Mouse (Mus musculus): ENCODE data around the gene 5730522E02Rik. TPM values are rescaled to one million over a fixed set of nuclear protein-coding genes. Genes with fewer than 3 reads are reported as not detected.

Gene 5730522E02Rik
- polyA plus RNA-seq, 1 experiment from 2014 or later = 7.9 TPM

DNA sequence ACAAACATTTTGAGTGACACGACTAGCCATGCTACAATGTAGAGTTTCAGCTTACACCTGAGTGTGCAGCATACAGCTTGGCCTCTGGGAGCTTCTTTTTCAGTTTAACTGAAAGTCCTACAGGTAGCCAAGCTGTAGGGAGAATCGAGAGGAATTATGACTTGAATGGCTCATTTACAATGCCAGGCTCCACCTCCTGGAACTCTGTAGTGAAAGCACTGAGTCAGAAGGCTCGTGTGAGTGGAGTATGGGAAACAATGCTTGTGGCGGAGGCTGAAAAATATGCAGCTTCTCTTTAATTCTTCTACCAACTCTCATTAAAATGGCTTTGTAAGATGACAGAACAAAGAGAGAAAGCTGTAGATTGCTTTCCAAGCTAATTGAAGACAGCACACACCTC lies 92.9 kb downstream of the 5730522E02Rik start:
- WGBS = 58% methylated on average over 4 of the region's 4 CpGs
- Histone ChIP-seq H3K4me3 (ENCODE audit: low read depth, low read length) (no peak overlapping the region), H3K36me3 (ENCODE audit: control insufficient read depth, insufficient read depth, low read length) (no peaks in the 10 kb centered on the region), H3K4me1 (ENCODE audit: control insufficient read depth, insufficient read depth, low read length) (no peaks in the 10 kb centered on the region; the same call in 1 of the 2 replicates), H3K4me2 (ENCODE audit: low read depth, severe bottlenecking) (no peak overlapping the region), H3K27ac (replicated peaks; ENCODE audit: low read depth, low read length) (no peak overlapping the region), H3K27me3 (ENCODE audit: control insufficient read depth, insufficient read depth, low read length) (no peaks in the 10 kb centered on the region), H3K9ac (ENCODE audit: low read length) (no peak overlapping the region), H3K9me3 (ENCODE audit: control insufficient read depth, low read length) (no peaks in the 10 kb centered on the region)
- ATAC-seq (ENCODE audit: insufficient number of reproducible peaks, low FRiP score, low TSS enrichment, low read depth) (no peak), DNase-seq (ENCODE audit: low spot score) (no peak)

DNA sequence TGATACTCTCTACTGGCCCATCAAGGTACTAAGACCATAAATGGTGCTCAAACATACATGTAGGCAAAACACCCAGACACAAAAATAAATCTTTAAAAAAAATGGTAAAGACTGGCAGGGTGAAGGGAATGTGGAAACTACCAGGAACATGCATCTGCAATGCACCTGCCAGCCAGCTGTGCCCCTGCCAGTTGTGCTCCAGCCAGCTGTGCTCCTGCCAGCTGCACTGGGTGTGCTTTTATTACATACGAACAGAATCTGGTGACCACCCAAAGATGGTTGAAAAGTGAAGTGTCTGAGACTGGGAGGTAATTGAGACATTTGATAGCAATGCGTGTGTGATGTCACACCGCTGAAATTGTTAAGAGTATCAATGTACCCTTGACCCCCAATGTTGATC lies 98.4 kb downstream of the 5730522E02Rik start:
- no peak overlapping the region for H3K4me2 ChIP-seq (ENCODE audit: low read depth, severe bottlenecking)
- H3K4me1 ChIP-seq (ENCODE audit: control insufficient read depth, insufficient read depth, low read length) = no peaks in the 10 kb centered on the region
- ATAC-seq (ENCODE audit: insufficient number of reproducible peaks, low FRiP score, low TSS enrichment, low read depth) (no peak), DNase-seq (ENCODE audit: low spot score) (no peak)
- no peak overlapping the region for H3K9ac ChIP-seq (ENCODE audit: low read length)
- H3K27ac ChIP-seq (replicated peaks; ENCODE audit: low read depth, low read length) = no peak overlapping the region
- no peak overlapping the region for H3K4me3 ChIP-seq (ENCODE audit: low read depth, low read length)
- no peaks in the 10 kb centered on the region for H3K9me3 ChIP-seq (ENCODE audit: control insufficient read depth, low read length)
- WGBS = 77% methylated on average over 3 of the region's 3 CpGs
- H3K36me3 ChIP-seq (ENCODE audit: control insufficient read depth, insufficient read depth, low read length) = no peaks in the 10 kb centered on the region
- H3K27me3 ChIP-seq (ENCODE audit: control insufficient read depth, insufficient read depth, low read length) = no peaks in the 10 kb centered on the region; the same call in 1 of the 2 replicates

DNA sequence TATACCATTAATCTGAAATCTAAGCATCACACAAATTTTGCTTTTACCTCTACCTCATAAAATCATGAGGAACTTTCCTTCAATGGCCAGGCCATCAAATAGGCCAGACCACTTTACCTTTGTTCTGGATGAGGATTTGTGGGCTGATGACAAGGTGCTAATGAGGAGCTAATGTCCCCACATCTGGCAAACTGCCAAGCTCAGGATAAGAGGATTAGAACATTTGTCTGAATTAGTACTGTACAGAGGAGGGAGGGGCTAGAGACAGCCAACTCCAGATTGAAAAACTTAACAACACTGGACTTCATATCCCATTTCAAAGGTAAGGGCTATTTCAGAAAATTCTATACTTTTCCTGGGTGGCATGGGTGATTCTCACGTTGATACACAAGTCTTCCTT lies 101.9 kb downstream of the 5730522E02Rik start:
- 10% methylated on average over 1 of the region's 1 CpGs for WGBS
- Histone ChIP-seq H3K36me3 (ENCODE audit: control insufficient read depth, insufficient read depth, low read length) (no peaks in the 10 kb centered on the region), H3K4me2 (ENCODE audit: low read depth, severe bottlenecking) (no peak overlapping the region), H3K4me3 (ENCODE audit: low read depth, low read length) (no peak overlapping the region), H3K27ac (replicated peaks; ENCODE audit: low read depth, low read length) (no peak overlapping the region), H3K9me3 (ENCODE audit: control insufficient read depth, low read length) (no peaks in the 10 kb centered on the region), H3K27me3 (ENCODE audit: control insufficient read depth, insufficient read depth, low read length) (peaks cover 5% of the 10 kb centered on the region; the same call in 1 of the 2 replicates), H3K4me1 (ENCODE audit: control insufficient read depth, insufficient read depth, low read length) (no peaks in the 10 kb centered on the region), H3K9ac (ENCODE audit: low read length) (no peak overlapping the region)
- DNase-seq (ENCODE audit: low spot score) (peak; percentile 49), ATAC-seq (ENCODE audit: insufficient number of reproducible peaks, low FRiP score, low TSS enrichment, low read depth) (no peak)

DNA sequence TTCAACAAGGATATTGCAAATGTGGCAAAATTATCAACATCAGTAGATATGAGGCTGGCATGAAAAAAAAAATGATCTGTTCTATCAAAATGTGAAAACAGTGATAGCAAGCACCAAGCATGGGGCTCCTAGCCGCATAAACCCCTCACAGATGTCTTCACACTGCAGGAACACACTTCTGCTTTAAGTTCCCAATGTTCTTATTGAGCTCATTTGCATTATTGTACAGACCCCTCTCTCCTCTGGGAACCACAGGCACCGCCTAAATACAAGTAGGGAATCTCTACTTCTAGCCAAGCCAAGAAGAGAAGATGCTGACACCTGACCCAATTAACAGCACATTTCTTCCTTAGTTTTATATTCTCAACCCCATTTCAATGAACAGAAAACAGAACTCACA lies 105.9 kb downstream of the 5730522E02Rik start:
- Histone ChIP-seq H3K4me2 (ENCODE audit: low read depth, severe bottlenecking) (no peak overlapping the region), H3K4me1 (ENCODE audit: control insufficient read depth, insufficient read depth, low read length) (no peaks in the 10 kb centered on the region), H3K9me3 (ENCODE audit: control insufficient read depth, low read length) (no peaks in the 10 kb centered on the region), H3K4me3 (ENCODE audit: low read depth, low read length) (no peak overlapping the region), H3K27me3 (ENCODE audit: control insufficient read depth, insufficient read depth, low read length) (peaks cover 7% of the 10 kb centered on the region; the same call in 1 of the 2 replicates), H3K36me3 (ENCODE audit: control insufficient read depth, insufficient read depth, low read length) (no peaks in the 10 kb centered on the region), H3K9ac (ENCODE audit: low read length) (no peak overlapping the region), H3K27ac (replicated peaks; ENCODE audit: low read depth, low read length) (no peak overlapping the region)
- no peak for ATAC-seq (ENCODE audit: insufficient number of reproducible peaks, low FRiP score, low TSS enrichment, low read depth)
- WGBS = 65% methylated on average over 2 of the region's 2 CpGs
- DNase-seq (ENCODE audit: low spot score) = no peak

DNA sequence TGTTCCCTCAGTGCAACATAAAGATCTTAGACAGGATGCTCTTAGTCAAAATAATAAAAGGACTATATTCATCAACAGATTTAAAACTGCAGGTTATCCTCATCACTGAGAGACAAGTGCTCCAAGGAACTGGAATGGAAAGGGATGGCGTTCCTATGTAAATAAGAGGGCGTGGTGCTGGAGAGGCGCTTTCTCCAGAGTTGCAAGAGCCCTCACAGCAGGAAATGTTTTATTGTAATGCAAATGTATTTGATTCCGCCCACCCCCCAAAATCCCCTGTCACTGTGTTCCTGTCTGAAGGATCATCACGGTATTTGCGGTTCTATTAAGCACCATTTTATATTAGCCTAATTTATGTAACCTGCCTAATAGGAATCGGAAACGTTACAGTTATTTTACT lies 106.9 kb downstream of the 5730522E02Rik start:
- Histone ChIP-seq H3K9ac (ENCODE audit: low read length) (no peak overlapping the region), H3K36me3 (ENCODE audit: control insufficient read depth, insufficient read depth, low read length) (no peaks in the 10 kb centered on the region), H3K27me3 (ENCODE audit: control insufficient read depth, insufficient read depth, low read length) (peaks cover 7% of the 10 kb centered on the region; the same call in 1 of the 2 replicates), H3K4me3 (ENCODE audit: low read depth, low read length) (no peak overlapping the region), H3K9me3 (ENCODE audit: control insufficient read depth, low read length) (no peaks in the 10 kb centered on the region), H3K4me1 (ENCODE audit: control insufficient read depth, insufficient read depth, low read length) (no peaks in the 10 kb centered on the region), H3K4me2 (ENCODE audit: low read depth, severe bottlenecking) (no peak overlapping the region), H3K27ac (replicated peaks; ENCODE audit: low read depth, low read length) (no peak overlapping the region)
- ATAC-seq (ENCODE audit: insufficient number of reproducible peaks, low FRiP score, low TSS enrichment, low read depth) (no peak), DNase-seq (ENCODE audit: low spot score) (no peak)
- WGBS = 4% methylated on average over 8 of the region's 8 CpGs

DNA sequence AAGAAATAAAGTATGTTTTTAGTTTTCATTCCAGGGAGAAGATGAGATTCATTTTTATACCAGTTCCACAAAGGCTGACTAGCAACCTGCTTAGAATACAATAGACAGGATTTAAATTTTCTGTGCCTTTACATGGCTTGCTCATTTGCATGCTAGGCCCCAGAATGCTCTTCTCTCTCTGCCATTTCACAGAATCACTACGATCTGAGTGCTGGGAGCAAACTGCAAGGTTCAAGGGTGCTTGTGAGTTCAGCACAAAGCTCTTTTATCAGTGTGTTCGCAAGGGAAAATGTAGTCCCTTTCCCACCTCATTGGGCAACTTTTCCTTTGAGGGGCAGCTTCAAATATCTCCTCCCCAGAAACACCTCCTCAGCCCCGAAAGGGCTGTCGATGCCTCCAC lies 107.7 kb downstream of the 5730522E02Rik start:
- no peak overlapping the region for H3K9ac ChIP-seq (ENCODE audit: low read length)
- H3K4me3 ChIP-seq (ENCODE audit: low read depth, low read length) = no peak overlapping the region
- DNase-seq (ENCODE audit: low spot score) (no peak), ATAC-seq (ENCODE audit: insufficient number of reproducible peaks, low FRiP score, low TSS enrichment, low read depth) (no peak)
- no peaks in the 10 kb centered on the region for H3K4me1 ChIP-seq (ENCODE audit: control insufficient read depth, insufficient read depth, low read length)
- H3K9me3 ChIP-seq (ENCODE audit: control insufficient read depth, low read length) = no peaks in the 10 kb centered on the region
- H3K27me3 ChIP-seq (ENCODE audit: control insufficient read depth, insufficient read depth, low read length) = peaks cover 7% of the 10 kb centered on the region; the same call in 1 of the 2 replicates
- no peak overlapping the region for H3K4me2 ChIP-seq (ENCODE audit: low read depth, severe bottlenecking)
- no peaks in the 10 kb centered on the region for H3K36me3 ChIP-seq (ENCODE audit: control insufficient read depth, insufficient read depth, low read length)
- 17% methylated on average over 4 of the region's 4 CpGs for WGBS
- no peak overlapping the region for H3K27ac ChIP-seq (replicated peaks; ENCODE audit: low read depth, low read length)

DNA sequence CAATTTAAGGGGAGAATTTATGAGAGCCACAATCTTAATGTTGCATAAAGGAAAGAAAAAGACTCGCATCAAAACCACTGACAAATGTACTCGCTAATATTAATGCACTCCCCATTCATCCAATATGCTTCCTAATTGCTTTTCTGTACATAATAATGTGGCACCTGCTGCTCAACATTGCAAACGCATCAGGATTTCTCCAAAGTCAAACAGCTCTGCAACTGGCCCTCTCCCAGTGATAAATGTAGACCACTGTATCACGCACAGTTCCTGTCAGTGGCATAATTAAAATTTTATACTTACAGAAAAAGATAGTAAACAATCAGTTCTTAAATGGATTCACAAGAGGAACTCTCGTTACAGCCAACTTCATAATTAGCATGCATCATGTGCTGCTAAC lies 110.5 kb downstream of the 5730522E02Rik start:
- Histone ChIP-seq H3K4me2 (ENCODE audit: low read depth, severe bottlenecking) (no peak overlapping the region), H3K4me1 (ENCODE audit: control insufficient read depth, insufficient read depth, low read length) (no peaks in the 10 kb centered on the region), H3K27me3 (ENCODE audit: control insufficient read depth, insufficient read depth, low read length) (peaks cover 2% of the 10 kb centered on the region; the same call in 1 of the 2 replicates), H3K9me3 (ENCODE audit: control insufficient read depth, low read length) (no peaks in the 10 kb centered on the region), H3K9ac (ENCODE audit: low read length) (no peak overlapping the region), H3K36me3 (ENCODE audit: control insufficient read depth, insufficient read depth, low read length) (no peaks in the 10 kb centered on the region), H3K4me3 (ENCODE audit: low read depth, low read length) (no peak overlapping the region), H3K27ac (replicated peaks; ENCODE audit: low read depth, low read length) (no peak overlapping the region)
- ATAC-seq (ENCODE audit: insufficient number of reproducible peaks, low FRiP score, low TSS enrichment, low read depth) (no peak), DNase-seq (ENCODE audit: low spot score) (no peak)
- 84% methylated on average over 5 of the region's 5 CpGs for WGBS

DNA sequence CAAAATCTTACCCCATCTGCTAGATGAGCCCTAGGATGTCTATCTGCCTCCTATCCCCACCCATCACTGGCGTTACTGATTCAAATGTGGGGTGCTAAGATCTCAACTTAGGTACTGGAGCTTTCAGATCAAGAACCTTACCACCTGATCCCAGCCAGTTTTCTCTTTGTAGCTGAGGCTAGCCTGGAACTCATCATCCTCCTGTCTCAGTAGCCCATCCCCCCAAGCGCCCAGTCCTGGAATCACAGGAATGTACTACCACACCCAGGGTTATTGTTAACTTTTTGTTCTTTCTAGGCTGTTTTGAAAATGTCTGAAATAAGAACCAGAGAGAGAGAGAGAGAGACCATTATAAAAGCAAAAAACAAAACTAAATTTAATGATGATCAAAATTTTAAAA lies 111.6 kb downstream of the 5730522E02Rik start:
- H3K27me3 ChIP-seq (ENCODE audit: control insufficient read depth, insufficient read depth, low read length) = peaks cover 2% of the 10 kb centered on the region; the same call in 1 of the 2 replicates
- no peaks in the 10 kb centered on the region for H3K4me1 ChIP-seq (ENCODE audit: control insufficient read depth, insufficient read depth, low read length)
- 79% methylated on average over 2 of the region's 2 CpGs for WGBS
- no peak for DNase-seq (ENCODE audit: low spot score)
- H3K4me2 ChIP-seq (ENCODE audit: low read depth, severe bottlenecking) = no peak overlapping the region
- no peak overlapping the region for H3K4me3 ChIP-seq (ENCODE audit: low read depth, low read length)
- H3K36me3 ChIP-seq (ENCODE audit: control insufficient read depth, insufficient read depth, low read length) = no peaks in the 10 kb centered on the region
- no peak overlapping the region for H3K9ac ChIP-seq (ENCODE audit: low read length)
- no peak for ATAC-seq (ENCODE audit: insufficient number of reproducible peaks, low FRiP score, low TSS enrichment, low read depth)
- H3K27ac ChIP-seq (replicated peaks; ENCODE audit: low read depth, low read length) = no peak overlapping the region
- no peaks in the 10 kb centered on the region for H3K9me3 ChIP-seq (ENCODE audit: control insufficient read depth, low read length)

DNA sequence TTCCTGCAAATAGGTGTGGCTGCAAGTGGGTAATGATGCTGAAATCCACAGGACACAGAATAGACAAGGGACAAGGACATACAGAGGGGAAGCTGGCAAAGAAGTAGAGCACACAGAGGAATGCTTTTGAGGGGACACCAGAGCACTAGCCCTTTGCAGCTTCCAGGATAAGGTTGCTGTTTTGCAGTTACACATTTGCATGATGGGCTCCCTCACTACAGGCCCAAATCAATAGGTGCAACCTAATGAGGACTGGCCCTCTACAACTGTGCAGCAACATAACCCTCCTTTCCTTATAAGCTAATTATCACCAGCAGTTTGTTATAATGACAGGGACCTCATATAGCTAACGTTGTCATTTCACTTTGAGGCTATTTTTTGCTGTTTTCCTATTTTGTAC lies 114.5 kb downstream of the 5730522E02Rik start:
- no peak for ATAC-seq (ENCODE audit: insufficient number of reproducible peaks, low FRiP score, low TSS enrichment, low read depth)
- Histone ChIP-seq H3K36me3 (ENCODE audit: control insufficient read depth, insufficient read depth, low read length) (no peaks in the 10 kb centered on the region), H3K4me3 (ENCODE audit: low read depth, low read length) (no peak overlapping the region), H3K9me3 (ENCODE audit: control insufficient read depth, low read length) (no peaks in the 10 kb centered on the region), H3K27me3 (ENCODE audit: control insufficient read depth, insufficient read depth, low read length) (no peaks in the 10 kb centered on the region), H3K4me1 (ENCODE audit: control insufficient read depth, insufficient read depth, low read length) (no peaks in the 10 kb centered on the region), H3K9ac (ENCODE audit: low read length) (no peak overlapping the region), H3K27ac (replicated peaks; ENCODE audit: low read depth, low read length) (no peak overlapping the region), H3K4me2 (ENCODE audit: low read depth, severe bottlenecking) (no peak overlapping the region)
- no peak for DNase-seq (ENCODE audit: low spot score)
- 67% methylated on average over 1 of the region's 1 CpGs for WGBS

Data from limb, embryonic 11.5 days (tissue).